26 mouse cellular contexts compared by ENCODE assay signal in the genomic region with DNA sequence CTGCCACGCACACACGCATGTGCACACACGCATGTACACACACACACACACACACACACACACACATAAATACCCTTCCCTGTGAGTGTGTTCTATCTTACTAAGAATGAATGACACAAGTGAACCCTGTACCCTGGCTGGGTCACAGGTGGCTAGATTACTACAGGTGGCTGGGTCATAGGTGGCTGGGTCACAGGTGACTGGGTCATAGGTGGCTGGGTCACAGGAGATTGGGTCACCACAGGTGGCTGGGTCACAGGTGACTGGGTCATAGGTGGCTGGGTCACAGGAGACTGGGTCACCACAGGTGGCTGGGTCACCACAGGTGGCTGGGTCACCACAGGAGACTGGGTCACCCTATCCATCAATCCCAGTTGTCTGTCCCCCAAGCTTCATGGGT. TPM values are rescaled to one million over a fixed set of nuclear protein-coding genes. Genes with fewer than 3 reads are reported as not detected.
DNase-seq lines count a peak whose midpoint lies in the region; ATAC-seq and TF ChIP-seq lines count a peak whose summit lies in the region.
"Had no signal": no experiment of that assay in that cellular context is flagged by ENCODE, and none has a peak within 500 bp of the region (broad histone marks: within the 10 kb centered on the region; RNA-seq: fewer than 3 reads in every experiment).

No protein-coding gene starts in this region.

- TF ChIP-seq POLR2A in testis, adult 2 months (IDR thresholded peaks at IDR 0.05; ENCODE audit: control insufficient read depth, low read depth, low read length), result no peak; the same call in 1 of the 2 replicates

- no peaks in the 10 kb centered on the region for H3K9me3 ChIP-seq in heart, embryonic 10.5 days
- H3K9me3 ChIP-seq in liver, embryonic 16.5 days (replicated peaks; ENCODE audit: control insufficient read depth, low read length), result no peaks in the 10 kb centered on the region
- no peaks in the 10 kb centered on the region for H3K9me3 ChIP-seq in liver, embryonic 11.5 days (ENCODE audit: control insufficient read depth, low read length)
- H3K9me3 ChIP-seq: embryonic facial prominence, embryonic 10.5 days; embryonic facial prominence, embryonic 13.5 days; forebrain, embryonic 12.5 days; forebrain, embryonic 15.5 days; hindbrain, embryonic 10.5 days; hindbrain, embryonic 13.5 days had no signal

- peak overlapping the region; percentile 33; the same call in 1 of the 2 replicates for H3K27ac ChIP-seq in heart, embryonic 10.5 days
- H3K27ac ChIP-seq in liver, embryonic 16.5 days (ENCODE audit: low read length), result no peak overlapping the region
- no peak overlapping the region for H3K27ac ChIP-seq in liver, embryonic 11.5 days (ENCODE audit: low read depth, low read length)
- no peak overlapping the region for H3K27ac ChIP-seq in testis, adult 2 months (ENCODE audit: control insufficient read depth, insufficient read depth, low read depth, low read length)
- H3K27ac ChIP-seq: embryonic facial prominence, embryonic 10.5 days; embryonic facial prominence, embryonic 13.5 days; forebrain, embryonic 12.5 days; forebrain, embryonic 15.5 days; heart, adult 2 months; hindbrain, embryonic 10.5 days; hindbrain, embryonic 13.5 days had no signal

- no peaks in the 10 kb centered on the region for H3K36me3 ChIP-seq in heart, embryonic 10.5 days
- H3K36me3 ChIP-seq in liver, embryonic 16.5 days (ENCODE audit: control insufficient read depth, insufficient read depth), result no peaks in the 10 kb centered on the region
- no peaks in the 10 kb centered on the region for H3K36me3 ChIP-seq in liver, embryonic 11.5 days (ENCODE audit: control insufficient read depth, insufficient read depth, low read length)
- H3K36me3 ChIP-seq in testis, adult 2 months (ENCODE audit: control insufficient read depth, insufficient read depth, low read length), result no peaks in the 10 kb centered on the region
- H3K36me3 ChIP-seq: embryonic facial prominence, embryonic 10.5 days; forebrain, embryonic 12.5 days; forebrain, embryonic 15.5 days; hindbrain, embryonic 10.5 days; hindbrain, embryonic 13.5 days had no signal

- no peak overlapping the region for H3K4me2 ChIP-seq in liver, embryonic 16.5 days (ENCODE audit: low read depth, low read length)
- H3K4me2 ChIP-seq in liver, embryonic 11.5 days, result no peak overlapping the region
- H3K4me2 ChIP-seq: embryonic facial prominence, embryonic 13.5 days; forebrain, embryonic 12.5 days; forebrain, embryonic 15.5 days; heart, embryonic 11.5 days; hindbrain, embryonic 13.5 days had no signal

- H3K4me1 ChIP-seq in heart, embryonic 10.5 days, result peaks cover 55% of the 10 kb centered on the region
- H3K4me1 ChIP-seq in liver, embryonic 16.5 days (ENCODE audit: control insufficient read depth, low read depth, low read length), result no peaks in the 10 kb centered on the region
- H3K4me1 ChIP-seq in liver, embryonic 11.5 days (replicated peaks; ENCODE audit: control insufficient read depth, insufficient read depth, low read length), result no peaks in the 10 kb centered on the region
- no peaks in the 10 kb centered on the region for H3K4me1 ChIP-seq in testis, adult 2 months (ENCODE audit: control insufficient read depth, insufficient read depth, low read length)

- no peak for TF ChIP-seq CTCF in testis, adult 2 months (IDR thresholded peaks at IDR 0.05; ENCODE audit: control insufficient read depth, insufficient read depth, insufficient replicate concordance, low read depth, low read length)

- peaks cover 14% of the 10 kb centered on the region; the same call in 1 of the 2 replicates for H3K27me3 ChIP-seq in heart, embryonic 10.5 days (ENCODE audit: insufficient read depth, poor library complexity, severe bottlenecking)
- H3K27me3 ChIP-seq in liver, embryonic 16.5 days (ENCODE audit: control insufficient read depth, insufficient read depth, low read depth, low read length), result no peaks in the 10 kb centered on the region
- no peaks in the 10 kb centered on the region; the same call in 1 of the 2 replicates for H3K27me3 ChIP-seq in liver, embryonic 11.5 days (replicated peaks; ENCODE audit: control insufficient read depth, insufficient read depth, low read length)
- no peaks in the 10 kb centered on the region for H3K27me3 ChIP-seq in testis, adult 2 months (ENCODE audit: control insufficient read depth, insufficient read depth, low read length)
- H3K27me3 ChIP-seq: forebrain, embryonic 15.5 days had no signal

- H3K9ac ChIP-seq in liver, embryonic 16.5 days (ENCODE audit: low read depth, low read length), result no peak overlapping the region
- no peak overlapping the region for H3K9ac ChIP-seq in liver, embryonic 11.5 days (ENCODE audit: low read depth, low read length)
- H3K9ac ChIP-seq: embryonic facial prominence, embryonic 13.5 days; forebrain, embryonic 12.5 days; forebrain, embryonic 15.5 days; hindbrain, embryonic 13.5 days had no signal

- DNase-seq in heart, embryonic 10.5 days (ENCODE audit: low spot score), result no peak
- no peak for DNase-seq in heart, postnatal 4 days
- DNase-seq in liver, embryonic 11.5 days (ENCODE audit: low spot score), result no peak
- no peak for DNase-seq in testis, postnatal 14 days (ENCODE audit: low spot score)
- DNase-seq: adrenal gland, adult 8-10 months; adrenal gland, postnatal 25 days; cerebellum, adult 11-12 months; cerebellum, adult 8-10 months; cerebellum, postnatal 10 days; cerebellum, postnatal 36 days; embryo, embryonic 11 days; gastrocnemius, postnatal 36 days; heart, adult 2 months had no signal

- H3K4me3 ChIP-seq in heart, embryonic 10.5 days, result no peak overlapping the region
- H3K4me3 ChIP-seq in liver, embryonic 16.5 days (ENCODE audit: low read depth, low read length), result no peak overlapping the region
- H3K4me3 ChIP-seq in liver, embryonic 11.5 days (ENCODE audit: low read depth, low read length), result no peak overlapping the region
- H3K4me3 ChIP-seq in testis, adult 2 months (ENCODE audit: control insufficient read depth, low read depth, low read length), result peak overlapping the region; percentile 59
- H3K4me3 ChIP-seq: embryonic facial prominence, embryonic 10.5 days; embryonic facial prominence, embryonic 13.5 days; erythroblast, embryonic 14.5 days; forebrain, embryonic 12.5 days; forebrain, embryonic 15.5 days; heart, adult 2 months; hindbrain, embryonic 10.5 days; hindbrain, embryonic 13.5 days had no signal

- WGBS in heart, embryonic 10.5 days, result 97% methylated on average over 3 of the region's 3 CpGs
- 78% methylated on average over 3 of the region's 3 CpGs for WGBS in liver, embryonic 16.5 days (ENCODE audit: insufficient replicate concordance)
- WGBS in liver, embryonic 11.5 days, result 89% methylated on average over 3 of the region's 3 CpGs

- peak; percentile 47; the same call in 1 of the 2 replicates for ATAC-seq in liver, embryonic 16.5 days (ENCODE audit: low read depth)
- no peak for ATAC-seq in liver, embryonic 11.5 days (replicated peaks; ENCODE audit: low FRiP score)
- ATAC-seq: activated CD4-positive, CD25-positive, alpha-beta regulatory T cell, adult 4 months; forebrain, embryonic 15.5 days; hindbrain, embryonic 16.5 days had no signal

RNA-seq across cellular contexts. Expression of a gene that starts 27.9 kb away (rescaled TPM):
- 18.0 and 23.3 TPM in 2 replicates for polyA plus RNA-seq in heart, embryonic 10.5 days (2016; fragmentation: Nextera tagmentation; extraction: Ambion mirVana)
- 1 to 10 TPM; 5.9 to 8.4 TPM for total RNA-seq in heart, postnatal 4 days (2021)
- polyA plus RNA-seq in liver, embryonic 16.5 days (2015; fragmentation: Nextera tagmentation; extraction: Ambion mirVana), result 0.09 and 0.24 TPM in 2 replicates
- polyA plus RNA-seq in liver, embryonic 11.5 days (2014; fragmentation: Nextera tagmentation; extraction: Ambion mirVana), result 0.93 and 1.1 TPM in 2 replicates
- polyA plus RNA-seq in testis, adult 2 months (2012; rRNA removed), result 49.1 and 62.1 TPM in 2 replicates
- total RNA-seq: gastrocnemius, adult 8-10 months; gastrocnemius, postnatal 36 days had no signal

RNA-seq across cellular contexts. Expression of a gene that starts 53.9 kb away (rescaled TPM):
- 147 and 188 TPM in 2 replicates for polyA plus RNA-seq in heart, embryonic 10.5 days (2016; fragmentation: Nextera tagmentation; extraction: Ambion mirVana)
- 10 to 100 TPM; 39.5 to 39.6 TPM for total RNA-seq in heart, postnatal 4 days (2021)
- polyA plus RNA-seq in liver, embryonic 16.5 days (2015; fragmentation: Nextera tagmentation; extraction: Ambion mirVana), result 70.1 and 76.8 TPM in 2 replicates
- polyA plus RNA-seq in liver, embryonic 11.5 days (2014; fragmentation: Nextera tagmentation; extraction: Ambion mirVana), result 200 and 201 TPM in 2 replicates
- 12.2 and 13.1 TPM in 2 replicates for polyA plus RNA-seq in testis, adult 2 months (2012; rRNA removed)

RNA-seq across cellular contexts. Expression of a gene that starts 58.6 kb away (rescaled TPM):
- 79.2 and 94.0 TPM in 2 replicates for polyA plus RNA-seq in heart, embryonic 10.5 days (2016; fragmentation: Nextera tagmentation; extraction: Ambion mirVana)
- 100 to 1,000 TPM; 158 to 161 TPM for total RNA-seq in heart, postnatal 4 days (2021)
- polyA plus RNA-seq in liver, embryonic 16.5 days (2015; fragmentation: Nextera tagmentation; extraction: Ambion mirVana), result 82.1 and 90.5 TPM in 2 replicates
- polyA plus RNA-seq in liver, embryonic 11.5 days (2014; fragmentation: Nextera tagmentation; extraction: Ambion mirVana), result 70.9 and 72.7 TPM in 2 replicates
- 42.0 and 42.5 TPM in 2 replicates for polyA plus RNA-seq in testis, adult 2 months (2012; rRNA removed)
